Mouse (Mus musculus): ENCODE results near the gene Pald1.

Pald1 gene

GRCm38 (mm10) chr10:61281115-61281514, 102.2 kb downstream of the Pald1 start:
- DNase-seq (ENCODE audit: low read depth, low spot score) = no peak

- no peak for DNase-seq (ENCODE audit: low read depth, low spot score)
Measured at GRCm38 (mm10) chr10:61277918-61278674, 105.2 kb downstream of the Pald1 start.

- no peak for DNase-seq (ENCODE audit: low read depth, low spot score)
Measured at GRCm38 (mm10) chr10:61277051-61277450, 106.3 kb downstream of the Pald1 start.

GRCm38 (mm10) chr10:61275669-61276110, 107.6 kb downstream of the Pald1 start:
- DNase-seq (ENCODE audit: low read depth, low spot score) = peak; percentile 64

GRCm38 (mm10) chr10:61274532-61274931, 108.8 kb downstream of the Pald1 start:
- no peak for DNase-seq (ENCODE audit: low read depth, low spot score)

- DNase-seq (ENCODE audit: low read depth, low spot score) = no peak
Measured at GRCm38 (mm10) chr10:61273844-61274215, 109.5 kb downstream of the Pald1 start.

GRCm38 (mm10) chr10:61273081-61273843, 110.1 kb downstream of the Pald1 start, which contains the start of gene Adamts14:
Gene Adamts14, minus strand, starts transcription at chr10:61273438.
- DNase-seq (ENCODE audit: low read depth, low spot score) = peak; percentile 19

- no peak for DNase-seq (ENCODE audit: low read depth, low spot score)
Measured at GRCm38 (mm10) chr10:61272631-61273030, 110.7 kb downstream of the Pald1 start.

GRCm38 (mm10) chr10:61272089-61272626, 111.2 kb downstream of the Pald1 start:
- DNase-seq (ENCODE audit: low read depth, low spot score) = no peak
